Mouse (Mus musculus) left cerebral cortex, adult 8-10 months (tissue): Measurements from ENCODE around the gene Pfdn2. TPM values are rescaled to one million over a fixed set of nuclear protein-coding genes. Genes with fewer than 3 reads are reported as not detected.

ENCODE experiments used
- DNase-seq, 2 experiments: peaks; one replicate each; pipeline ENCODE4 v3.0.0; 2022; ENCODE audit warnings: low spot score in 2 of 2
- total RNA-seq, 4 experiments: library from RNA; stranded (reverse); gene quantifications; 2 replicates each; pipeline ENCODE4 v1.2.4; 2022

The Pfdn2 gene
- total RNA-seq, 4 experiments from 2014 or later: 107 to 204 (median 164) TPM

DNA sequence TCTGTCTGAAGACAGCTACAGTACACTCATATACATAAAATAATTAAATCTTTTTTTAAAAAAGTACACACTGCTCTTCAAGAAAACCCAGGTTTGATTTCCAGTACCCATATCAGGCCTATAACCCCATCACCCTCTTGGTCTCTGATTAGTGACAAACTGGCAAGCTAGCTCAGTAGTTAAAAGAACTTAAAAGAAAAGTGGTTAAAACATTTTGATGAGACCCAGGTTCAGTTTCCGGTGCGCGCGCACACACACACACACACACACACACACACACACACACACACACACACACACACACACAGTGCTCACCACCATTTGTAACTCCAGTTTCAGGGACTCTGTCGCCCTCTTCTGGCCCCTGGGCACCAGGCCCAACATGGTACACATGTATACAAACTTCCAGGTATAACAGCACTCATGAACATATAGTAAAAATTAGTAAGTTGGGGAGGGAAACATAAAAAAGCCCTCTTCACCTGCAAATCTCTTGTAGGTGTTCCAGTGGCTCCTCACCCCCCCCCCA, 10.4 kb downstream of the Pfdn2 start:
- no peak for DNase-seq

DNA sequence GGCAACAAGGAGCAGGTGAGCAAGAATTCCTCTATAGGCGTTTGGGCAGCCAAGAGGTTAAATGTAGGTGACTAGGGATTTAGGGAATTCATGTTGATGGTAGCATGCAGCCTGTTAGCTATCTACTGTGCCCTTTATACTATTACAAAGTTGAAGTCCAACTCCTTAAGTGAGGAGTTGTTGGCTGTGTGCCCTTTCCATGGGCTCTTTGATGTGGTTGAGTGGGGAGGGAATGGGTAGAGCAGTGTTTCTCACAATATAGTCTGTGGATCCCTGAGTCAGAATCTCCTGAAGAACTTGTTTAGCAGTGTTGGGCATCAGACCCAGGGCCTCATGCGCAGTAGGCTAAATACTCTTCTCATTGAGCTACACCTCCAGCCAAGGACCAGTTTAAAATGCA, 11.3 kb downstream of the Pfdn2 start:
- DNase-seq: no peak

DNA sequence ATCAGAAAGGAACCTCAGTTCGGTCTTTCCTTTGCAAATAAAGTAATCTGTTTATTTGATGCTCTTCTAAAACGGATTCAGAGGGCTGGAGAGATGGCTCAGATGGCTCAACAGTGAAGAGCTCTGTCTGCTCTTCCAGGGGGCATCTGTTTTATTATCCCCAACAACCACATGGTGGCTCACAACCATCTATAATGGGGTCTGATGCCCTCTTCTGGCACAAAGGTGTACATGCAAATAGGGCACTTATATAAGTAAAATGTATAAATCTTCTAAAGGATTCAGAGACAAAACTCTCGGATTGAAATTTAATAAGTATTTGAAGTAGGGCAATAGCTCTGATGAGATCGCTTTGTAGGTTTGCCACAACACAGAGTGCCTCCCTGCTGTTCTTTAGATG, 13.0 kb downstream of the Pfdn2 start:
- DNase-seq: no peak

DNA sequence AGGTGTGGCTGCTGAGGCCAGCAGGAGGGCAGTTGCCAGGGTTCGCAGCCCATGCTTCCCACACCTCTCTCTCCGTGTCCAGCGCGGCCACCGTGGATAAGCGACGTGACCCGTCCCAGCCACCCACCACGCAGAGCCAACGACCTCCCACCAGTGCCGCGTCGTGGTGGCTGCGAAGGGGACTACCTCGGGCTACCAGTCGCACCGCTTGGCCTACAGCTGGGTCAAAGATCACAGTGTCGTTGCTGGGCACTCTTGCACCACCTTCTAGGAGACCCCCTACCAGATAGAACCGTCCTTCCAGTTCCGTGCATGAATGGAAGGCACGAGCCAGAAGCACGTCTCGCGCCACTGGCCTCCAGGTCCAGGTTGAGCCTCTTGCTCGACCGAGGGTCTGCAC, 14.8 kb downstream of the Pfdn2 start:
- DNase-seq: no peak

GRCm38 (mm10) chr1:171360656-171361055, 15.2 kb downstream of the Pfdn2 start, which contains the start of gene Klhdc9:
Gene Klhdc9 (minus strand): TSS chr1:171360798.
- DNase-seq: peak; percentile 72 to 95

GRCm38 (mm10) chr1:171361106-171362103, 15.9 kb downstream of the Pfdn2 start:
- DNase-seq: peak in 1 of 2 experiments; percentile 57

DNA sequence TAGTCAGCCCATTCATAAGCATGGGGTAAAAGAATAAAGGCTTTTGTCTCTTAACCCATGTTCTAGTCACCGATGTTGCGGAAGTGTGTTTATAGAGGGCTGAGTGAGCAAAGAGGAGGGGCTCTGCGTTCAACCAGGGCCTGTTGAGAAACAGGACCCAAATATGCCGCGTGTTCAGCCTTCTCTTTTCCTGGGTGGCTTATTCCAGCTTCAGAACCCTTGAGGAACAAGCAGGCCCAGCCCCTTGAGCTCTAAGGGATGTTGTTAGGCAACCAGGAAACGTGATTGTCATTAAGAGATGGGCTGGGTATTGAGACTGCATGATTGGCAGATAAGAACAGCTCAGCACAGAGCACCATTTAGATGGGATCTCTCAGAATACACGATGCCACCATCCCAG, 20.5 kb downstream of the Pfdn2 start:
- no peak for DNase-seq

DNA sequence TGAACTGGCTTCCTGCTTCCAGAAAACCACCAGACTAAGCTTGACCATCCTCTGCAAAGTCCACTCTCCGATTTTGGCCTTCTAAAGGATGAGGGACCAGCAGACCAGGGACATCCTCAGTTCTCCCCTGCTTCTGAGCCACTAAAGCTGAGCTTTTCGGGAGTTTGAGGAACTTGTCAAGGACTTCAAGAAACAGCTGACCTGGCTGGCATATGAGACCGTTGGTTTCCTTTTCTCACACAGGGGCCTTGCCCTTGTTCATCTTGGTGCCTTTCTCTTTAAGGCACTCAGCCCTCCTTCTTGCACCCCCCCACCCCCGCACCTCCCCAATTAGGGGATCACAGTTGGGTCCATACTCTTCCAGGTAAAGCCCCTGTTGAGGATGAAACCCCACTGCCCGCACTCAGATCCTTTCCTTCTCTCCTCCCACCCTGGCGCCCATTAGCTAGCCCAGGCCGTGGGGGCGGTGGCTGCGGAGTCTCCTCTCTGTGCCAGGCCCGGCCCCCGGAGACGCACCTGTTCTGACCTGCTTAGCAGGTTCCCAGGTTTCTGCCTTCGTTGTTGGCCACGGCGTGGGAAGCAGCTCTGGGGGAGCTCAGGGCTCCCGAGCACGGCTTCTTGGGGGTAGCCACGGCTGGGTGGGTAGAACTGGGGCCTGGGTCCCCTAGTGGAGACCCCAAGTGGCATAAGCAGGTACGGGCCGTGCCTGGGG, 24.5 kb downstream of the Pfdn2 start, which contains the start of gene Nectin4:
TSS of gene Nectin4 (plus strand) at position 255 of the 712 bp plus-strand sequence.
- no peak for DNase-seq

- no peak for DNase-seq
Measured at GRCm38 (mm10) chr1:171372880-171373279, 27.4 kb downstream of the Pfdn2 start.

GRCm38 (mm10) chr1:171373946-171374345, 28.5 kb downstream of the Pfdn2 start:
- no peak for DNase-seq

- DNase-seq: no peak
Measured at GRCm38 (mm10) chr1:171375646-171376097, 30.2 kb downstream of the Pfdn2 start.

GRCm38 (mm10) chr1:171378298-171378697, 32.8 kb downstream of the Pfdn2 start:
- DNase-seq: no peak

DNA sequence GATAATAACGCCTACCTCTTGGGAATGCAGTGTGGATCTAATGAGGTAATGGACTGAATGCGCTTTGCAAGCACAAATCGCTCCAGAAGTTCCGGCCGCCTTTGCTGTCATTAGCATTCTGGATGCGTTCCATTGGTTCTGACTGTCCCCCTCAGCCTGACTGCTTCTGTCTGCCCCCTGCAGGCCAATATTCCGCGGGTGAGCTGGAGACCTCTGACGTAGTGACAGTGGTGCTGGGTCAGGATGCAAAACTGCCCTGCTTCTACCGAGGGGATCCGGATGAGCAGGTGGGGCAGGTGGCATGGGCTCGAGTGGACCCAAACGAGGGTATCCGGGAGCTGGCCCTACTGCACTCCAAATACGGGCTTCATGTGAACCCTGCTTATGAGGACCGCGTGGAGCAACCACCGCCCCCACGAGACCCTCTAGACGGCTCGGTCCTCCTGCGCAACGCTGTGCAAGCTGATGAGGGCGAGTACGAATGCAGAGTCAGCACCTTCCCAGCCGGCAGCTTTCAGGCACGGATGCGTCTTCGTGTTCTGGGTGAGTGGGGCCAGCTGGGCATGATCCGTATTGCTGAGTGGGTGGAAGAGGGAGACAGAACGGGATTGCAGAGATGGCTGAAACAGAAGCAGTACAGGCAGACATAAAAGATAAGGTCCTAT, 34.6 kb downstream of the Pfdn2 start:
- peak; percentile 46 to 71 for DNase-seq

DNA sequence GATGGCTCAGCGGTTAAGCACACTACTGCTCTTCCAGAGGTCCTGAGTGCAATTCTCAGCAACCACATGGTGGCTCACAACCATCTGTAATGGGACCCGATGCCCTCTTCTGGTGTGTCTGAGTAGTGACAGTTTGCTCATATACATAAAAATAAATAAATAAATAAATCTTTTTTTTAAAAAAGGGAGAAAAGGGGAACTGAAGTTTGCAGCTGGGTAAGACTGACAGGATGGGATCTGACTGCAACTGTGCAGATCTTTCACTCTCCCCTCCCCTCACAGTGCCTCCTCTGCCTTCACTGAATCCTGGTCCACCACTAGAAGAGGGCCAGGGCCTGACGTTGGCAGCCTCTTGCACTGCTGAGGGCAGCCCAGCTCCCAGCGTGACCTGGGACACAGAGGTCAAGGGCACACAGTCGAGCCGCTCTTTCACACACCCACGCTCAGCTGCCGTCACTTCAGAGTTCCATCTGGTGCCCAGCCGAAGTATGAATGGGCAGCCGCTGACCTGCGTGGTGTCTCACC, 36.7 kb downstream of the Pfdn2 start:
- DNase-seq: no peak

DNA sequence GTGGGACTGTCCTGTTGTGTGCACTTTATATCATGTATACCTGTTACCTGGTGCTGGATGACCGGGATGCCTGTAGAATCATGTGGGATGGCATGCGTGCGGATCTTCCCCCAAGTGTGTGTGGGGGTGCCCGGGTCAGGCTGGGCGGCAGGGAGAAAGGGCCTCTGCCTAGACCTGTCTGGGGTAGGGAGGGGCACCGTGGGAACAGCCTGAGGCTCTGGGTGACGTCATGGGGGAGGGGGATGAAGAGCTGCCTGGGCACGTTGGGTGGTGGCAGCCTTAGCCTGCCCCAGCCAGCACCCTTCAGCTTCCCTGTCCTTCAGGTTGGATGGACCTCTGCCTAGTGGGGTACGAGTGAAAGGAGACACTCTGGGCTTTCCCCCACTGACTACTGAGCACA, 38.9 kb downstream of the Pfdn2 start:
- DNase-seq: no peak

DNA sequence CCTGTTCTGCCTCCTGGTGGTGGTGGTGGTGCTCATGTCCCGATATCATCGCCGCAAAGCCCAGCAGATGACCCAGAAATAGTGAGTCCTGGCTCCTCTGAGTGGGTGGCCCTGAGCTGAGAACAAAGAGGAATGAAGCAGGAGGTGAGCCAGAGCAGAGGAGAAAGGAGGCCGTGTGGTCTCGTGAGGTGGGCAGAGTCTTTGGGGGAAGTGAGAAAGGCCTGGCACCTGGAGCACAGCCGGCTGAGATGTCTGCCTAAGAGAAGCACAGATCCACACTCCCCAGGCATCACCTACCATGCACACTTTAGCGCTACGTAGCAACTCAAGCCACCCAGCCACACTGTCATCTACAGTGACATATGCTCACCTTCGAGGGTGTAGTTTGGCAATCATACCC, 39.7 kb downstream of the Pfdn2 start:
- no peak for DNase-seq

DNA sequence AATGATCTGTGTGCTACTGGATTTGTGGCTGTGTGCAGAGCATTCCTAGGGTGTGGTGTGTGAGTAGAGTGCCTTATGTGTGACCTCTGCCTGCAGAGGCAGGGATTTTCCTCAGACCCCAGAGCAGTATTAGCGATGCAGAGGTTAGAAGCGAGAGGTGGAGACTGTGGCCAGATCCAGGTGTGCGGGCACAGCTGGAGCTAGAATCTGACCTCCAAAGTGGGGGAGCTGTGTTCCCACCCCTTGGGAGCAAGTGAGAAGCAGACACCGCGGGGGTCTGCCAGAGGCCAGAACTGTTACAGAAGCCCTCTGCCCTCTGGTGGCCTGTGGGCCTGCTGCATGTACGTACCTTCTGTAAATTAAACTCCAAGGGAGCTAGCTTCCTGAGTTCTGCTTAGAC, 41.6 kb downstream of the Pfdn2 start:
- DNase-seq: no peak

- DNase-seq: no peak
Measured at GRCm38 (mm10) chr1:171388376-171389102, 43.1 kb downstream of the Pfdn2 start, which contains the start of gene Arhgap30. Gene Arhgap30 (plus strand): TSS chr1:171388954.

DNA sequence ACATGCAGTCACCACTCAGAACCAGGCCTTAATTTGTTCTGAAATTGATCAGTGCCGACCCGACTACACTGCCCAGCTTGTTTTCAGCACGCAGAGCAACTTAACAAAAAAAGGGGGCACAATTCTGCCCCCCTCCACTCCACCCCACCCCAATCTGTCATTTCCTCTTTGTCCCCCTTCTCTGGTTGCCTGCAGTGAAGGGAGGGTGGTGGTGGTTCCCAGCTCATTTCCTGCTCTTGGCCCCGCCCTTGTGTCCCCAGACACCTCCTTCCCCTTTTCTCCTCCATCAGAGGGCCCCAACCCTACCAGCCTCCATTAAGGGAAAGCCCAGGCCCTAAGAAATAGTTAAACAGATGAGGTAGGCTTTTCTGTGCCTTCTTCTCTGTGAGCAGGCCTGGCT, 44.6 kb downstream of the Pfdn2 start:
- DNase-seq: no peak

DNA sequence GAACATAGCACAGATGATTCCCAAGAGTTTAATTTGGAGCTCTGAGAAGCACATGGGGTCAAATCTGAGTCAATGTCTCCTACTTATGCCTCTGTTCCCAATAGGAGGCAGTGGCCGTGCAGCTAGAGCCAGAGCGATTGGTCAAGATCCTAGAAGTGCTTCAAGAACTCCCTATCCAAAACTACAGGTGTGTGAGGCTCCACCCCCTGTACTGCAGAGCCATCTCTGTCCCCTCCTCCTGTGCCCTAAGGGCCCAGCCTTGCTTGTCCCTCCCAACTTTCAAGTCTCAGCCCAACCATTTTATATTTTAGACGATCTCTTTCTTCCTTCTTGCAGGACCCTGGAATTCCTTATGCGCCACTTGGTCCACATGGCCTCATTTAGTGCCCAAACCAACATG, 56.4 kb downstream of the Pfdn2 start:
- DNase-seq: no peak
